Mouse (Mus musculus): ENCODE measurements around the gene Phykpl. TPM values are rescaled to one million over a fixed set of nuclear protein-coding genes. Genes with fewer than 3 reads are reported as not detected.
"Not testable (repeated sequence)": the region's sequence is repeated elsewhere in the genome, so short reads cannot be mapped to it uniquely, and the experiment has no call there.

The Phykpl gene
- polyA plus RNA-seq, 1 experiment from 2014 or later: 10.2 TPM

GRCm38 (mm10) chr11:51607096-51607738 lies 22.7 kb downstream of the Phykpl start:
- Histone ChIP-seq H3K4me3 (peak overlapping the region; percentile 93), H3K9me3 (no peaks in the 10 kb centered on the region), H3K27me3 (no peaks in the 10 kb centered on the region), H3K36me3 (peaks cover 27% of the 10 kb centered on the region), H3K27ac (replicated peaks) (peak overlapping the region; percentile 93), H3K9ac (peak overlapping the region; percentile 100), H3K4me2 (peak overlapping the region; percentile 76), H3K4me1 (replicated peaks) (peaks cover 40% of the 10 kb centered on the region)
- 11% methylated on average over 15 of the region's 15 CpGs for WGBS
- peak; percentile 66 for ATAC-seq (ENCODE audit: low read depth)

GRCm38 (mm10) chr11:51609266-51609909 lies 24.8 kb downstream of the Phykpl start:
- Histone ChIP-seq H3K9me3 (no peaks in the 10 kb centered on the region), H3K36me3 (peaks cover 5% of the 10 kb centered on the region), H3K4me3 (no peak overlapping the region), H3K9ac (no peak overlapping the region), H3K4me1 (replicated peaks) (peaks cover 18% of the 10 kb centered on the region), H3K27me3 (no peaks in the 10 kb centered on the region), H3K4me2 (no peak overlapping the region), H3K27ac (replicated peaks) (no peak overlapping the region)
- no peak for ATAC-seq (ENCODE audit: low read depth)
- WGBS: 85% methylated on average over 3 of the region's 3 CpGs

DNA sequence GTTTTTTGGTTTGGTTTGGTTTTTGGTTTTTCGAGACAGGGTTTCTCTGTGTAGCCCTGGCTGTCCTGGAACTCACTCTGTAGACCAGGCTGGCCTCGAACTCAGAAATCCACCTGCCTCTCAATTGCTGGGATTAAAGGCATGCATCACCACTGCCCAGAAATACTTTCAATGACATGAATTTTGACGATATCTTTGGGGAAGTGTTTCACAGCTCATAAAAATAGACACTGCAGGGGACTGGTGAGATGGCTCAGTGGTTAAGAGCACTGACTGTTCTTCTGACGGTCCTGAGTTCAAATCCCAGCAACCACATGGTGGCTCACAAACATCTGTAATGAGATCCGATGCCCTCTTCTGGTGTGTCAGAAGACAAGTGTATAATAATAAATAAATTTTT lies 25.4 kb downstream of the Phykpl start:
- H3K4me3 ChIP-seq; H3K27me3 ChIP-seq; H3K36me3 ChIP-seq; H3K9me3 ChIP-seq; H3K4me2 ChIP-seq; ATAC-seq (ENCODE audit: low read depth); H3K9ac ChIP-seq; H3K27ac ChIP-seq (replicated peaks): not testable (repeated sequence)
- peaks cover 13% of the 10 kb centered on the region for H3K4me1 ChIP-seq (replicated peaks)
- WGBS: 92% methylated on average over 5 of the region's 5 CpGs

GRCm38 (mm10) chr11:51614256-51614655 lies 29.7 kb downstream of the Phykpl start:
- no peak overlapping the region for H3K9ac ChIP-seq
- no peak overlapping the region for H3K4me2 ChIP-seq
- peaks cover 14% of the 10 kb centered on the region for H3K4me1 ChIP-seq (replicated peaks)
- no peak overlapping the region for H3K4me3 ChIP-seq
- no peaks in the 10 kb centered on the region for H3K36me3 ChIP-seq
- H3K9me3 ChIP-seq: no peaks in the 10 kb centered on the region
- H3K27ac ChIP-seq (replicated peaks): no peak overlapping the region
- 77% methylated on average over 8 of the region's 8 CpGs for WGBS
- H3K27me3 ChIP-seq: no peaks in the 10 kb centered on the region
- ATAC-seq (ENCODE audit: low read depth): no peak

DNA sequence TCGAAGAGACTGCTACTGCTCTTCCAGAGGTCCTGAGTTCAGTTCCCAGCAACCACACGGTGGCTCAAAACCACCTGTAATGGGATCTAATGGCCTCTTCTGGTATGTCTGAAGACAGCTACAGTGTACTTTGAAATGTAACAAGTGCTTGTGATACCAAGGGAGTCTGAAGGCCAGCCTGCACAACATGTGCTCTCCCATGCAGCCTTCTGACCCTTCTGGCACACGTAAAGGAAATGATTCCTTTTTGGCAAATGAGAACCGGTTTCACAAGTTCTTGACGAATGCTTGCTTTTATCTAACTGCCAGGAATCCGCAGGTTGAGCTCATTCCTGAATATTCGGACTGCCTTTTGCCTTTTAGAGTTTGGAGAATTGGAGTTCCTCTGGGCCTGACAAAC lies 30.6 kb downstream of the Phykpl start:
- Histone ChIP-seq H3K4me1 (replicated peaks) (peaks cover 17% of the 10 kb centered on the region), H3K4me2 (peak overlapping the region; percentile 60), H3K36me3 (no peaks in the 10 kb centered on the region), H3K27ac (replicated peaks) (no peak overlapping the region; the same call in 1 of the 2 replicates), H3K9ac (peak overlapping the region; percentile 69), H3K4me3 (peak overlapping the region; percentile 31), H3K9me3 (no peaks in the 10 kb centered on the region), H3K27me3 (no peaks in the 10 kb centered on the region)
- WGBS: 53% methylated on average over 7 of the region's 7 CpGs
- ATAC-seq (ENCODE audit: low read depth): no peak

- peak overlapping the region; percentile 69 for H3K9ac ChIP-seq
- peak overlapping the region; percentile 60 for H3K4me2 ChIP-seq
- H3K27me3 ChIP-seq: no peaks in the 10 kb centered on the region
- H3K27ac ChIP-seq (replicated peaks): no peak overlapping the region; the same call in 1 of the 2 replicates
- WGBS: 4% methylated on average over 14 of the region's 14 CpGs
- 0 out of 2 replicates have a peak, but pooled peaks have one; percentile 11 for ATAC-seq (ENCODE audit: low read depth)
- H3K4me1 ChIP-seq (replicated peaks): peaks cover 22% of the 10 kb centered on the region
- H3K4me3 ChIP-seq: peak overlapping the region; percentile 31
- H3K36me3 ChIP-seq: no peaks in the 10 kb centered on the region
- H3K9me3 ChIP-seq: no peaks in the 10 kb centered on the region
These were observed 31.0 kb downstream of the Phykpl start for GRCm38 (mm10) chr11:51615601-51616000.

DNA sequence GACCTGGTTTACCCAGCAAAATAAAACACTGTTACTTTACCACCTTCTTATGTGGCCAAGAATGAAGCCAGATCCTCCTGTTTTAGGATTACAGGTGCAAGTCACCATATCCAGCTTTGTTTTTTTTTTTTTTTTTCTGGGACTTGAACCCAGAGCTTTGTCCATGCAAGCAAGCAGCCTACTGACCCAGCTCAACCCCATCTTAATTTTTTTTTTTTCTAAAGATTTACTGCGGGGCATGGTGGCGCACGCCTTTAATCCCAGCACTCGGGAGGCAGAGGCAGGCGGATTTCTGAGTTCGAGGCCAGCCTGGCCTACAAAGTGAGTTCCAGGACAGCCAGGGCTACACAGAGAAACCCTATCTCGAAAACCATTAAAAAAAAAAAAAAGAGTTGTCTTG lies 31.6 kb downstream of the Phykpl start:
- Histone ChIP-seq H3K4me1 (replicated peaks) (peaks cover 27% of the 10 kb centered on the region), H3K4me3 (peak overlapping the region; percentile 31; the same call in 1 of the 2 replicates), H3K9ac (peak overlapping the region; percentile 69; the same call in 1 of the 2 replicates), H3K4me2 (peak overlapping the region; percentile 60)
- not testable (repeated sequence) for ATAC-seq (ENCODE audit: low read depth); H3K27ac ChIP-seq (replicated peaks); H3K27me3 ChIP-seq; H3K36me3 ChIP-seq; H3K9me3 ChIP-seq
- WGBS: 91% methylated on average over 7 of the region's 7 CpGs

GRCm38 (mm10) chr11:51617693-51618092 lies 33.1 kb downstream of the Phykpl start:
- Histone ChIP-seq H3K9me3 (no peaks in the 10 kb centered on the region), H3K27ac (replicated peaks) (no peak overlapping the region), H3K36me3 (peaks cover 14% of the 10 kb centered on the region), H3K27me3 (no peaks in the 10 kb centered on the region), H3K9ac (no peak overlapping the region), H3K4me2 (no peak overlapping the region), H3K4me3 (no peak overlapping the region), H3K4me1 (replicated peaks) (peaks cover 28% of the 10 kb centered on the region)
- ATAC-seq (ENCODE audit: low read depth): no peak
- 3% methylated on average over 4 of the region's 4 CpGs for WGBS

GRCm38 (mm10) chr11:51618894-51619408 lies 34.4 kb downstream of the Phykpl start:
- 54% methylated on average over 8 of the region's 8 CpGs for WGBS
- Histone ChIP-seq H3K4me2 (peak overlapping the region; percentile 62), H3K36me3 (peaks cover 26% of the 10 kb centered on the region), H3K9ac (peak overlapping the region; percentile 55), H3K27me3 (no peaks in the 10 kb centered on the region), H3K4me1 (replicated peaks) (peaks cover 28% of the 10 kb centered on the region), H3K27ac (replicated peaks) (peak overlapping the region; percentile 28; the same call in 1 of the 2 replicates), H3K9me3 (no peaks in the 10 kb centered on the region), H3K4me3 (peak overlapping the region; percentile 67)
- no peak; the same call in 1 of the 2 replicates for ATAC-seq (ENCODE audit: low read depth)

DNA sequence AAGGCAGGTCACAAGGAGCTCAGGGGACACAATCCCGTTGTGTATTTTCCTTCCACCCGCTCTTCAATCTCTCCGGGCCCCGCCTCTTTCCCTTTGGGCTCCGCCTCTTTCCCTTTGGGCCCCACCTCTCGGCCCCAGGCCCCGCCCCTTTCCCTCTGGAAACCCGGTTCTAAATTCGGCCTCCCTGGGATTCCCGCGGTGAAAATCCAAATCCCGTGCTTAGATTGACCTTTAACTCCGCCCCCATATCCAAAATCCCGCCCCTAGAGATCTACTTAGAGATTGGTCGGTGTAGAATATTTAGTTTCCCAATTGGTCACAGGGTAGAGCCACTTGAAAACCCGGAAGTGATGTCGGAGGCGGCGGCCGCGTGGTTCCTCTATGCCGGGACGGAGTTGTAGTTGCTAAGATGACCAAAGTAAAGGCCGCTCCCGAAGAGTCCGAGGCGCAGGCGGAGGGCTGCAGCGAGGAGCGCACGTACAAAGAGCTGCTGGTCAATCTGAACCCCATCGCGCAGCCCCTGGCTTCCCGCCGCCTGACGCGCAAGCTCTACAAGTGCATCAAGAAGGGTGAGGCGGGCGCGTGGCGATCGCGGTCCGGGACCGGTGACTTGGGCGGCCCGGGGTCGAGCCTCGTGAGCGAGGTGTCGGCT lies 35.0 kb downstream of the Phykpl start, which contains the start of gene Nhp2:
Gene Nhp2, plus strand, starts transcription at position 327 of the 652 bp plus-strand sequence.
- H3K9me3 ChIP-seq: no peaks in the 10 kb centered on the region
- peak within 1 kb of the TSS; percentile 76 for H3K9ac ChIP-seq
- H3K4me1 ChIP-seq (replicated peaks): peaks cover 28% of the 10 kb centered on the region
- H3K27ac ChIP-seq (replicated peaks): peak within 1 kb of the TSS; percentile 28; the same call in 1 of the 2 replicates
- peak within 1 kb of the TSS; percentile 62 for H3K4me2 ChIP-seq
- peaks cover 32% of the 10 kb centered on the region for H3K36me3 ChIP-seq
- no peaks in the 10 kb centered on the region for H3K27me3 ChIP-seq
- peak within 1 kb of the TSS; percentile 67 for H3K4me3 ChIP-seq
- under 1% methylated on average over 51 of the region's 51 CpGs for WGBS
- peak; percentile 96 for ATAC-seq (ENCODE audit: low read depth)

- Histone ChIP-seq H3K36me3 (peaks cover 38% of the 10 kb centered on the region), H3K9me3 (no peaks in the 10 kb centered on the region), H3K9ac (peak overlapping the region; percentile 76), H3K4me1 (replicated peaks) (peaks cover 27% of the 10 kb centered on the region), H3K27me3 (no peaks in the 10 kb centered on the region), H3K27ac (replicated peaks) (no peak overlapping the region), H3K4me3 (peak overlapping the region; percentile 67), H3K4me2 (peak overlapping the region; percentile 62)
- WGBS: 2% methylated on average over 11 of the region's 11 CpGs
- no peak for ATAC-seq (ENCODE audit: low read depth)
These were observed 35.5 kb downstream of the Phykpl start for GRCm38 (mm10) chr11:51620084-51620483.

DNA sequence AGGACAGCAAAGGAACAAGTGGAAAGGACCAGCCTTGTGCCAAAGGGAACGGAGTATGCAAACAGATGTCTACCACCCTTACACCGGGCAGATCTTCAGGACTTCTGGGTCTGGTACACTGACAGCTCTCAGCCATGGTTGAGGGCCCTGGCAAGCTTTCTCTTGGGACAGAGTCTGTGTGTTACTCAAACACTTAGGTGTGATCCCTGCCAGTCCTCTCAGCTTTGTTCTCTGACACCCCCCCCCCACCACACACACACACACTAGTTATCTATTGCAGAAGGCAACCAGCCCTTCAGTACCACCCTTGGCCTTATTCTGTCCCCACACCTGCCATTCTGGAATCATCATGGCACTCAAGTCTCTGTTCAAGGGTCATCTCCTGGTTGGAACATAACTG lies 37.2 kb downstream of the Phykpl start:
- ATAC-seq (ENCODE audit: low read depth): no peak
- H3K9ac ChIP-seq: no peak overlapping the region
- no peak overlapping the region for H3K4me2 ChIP-seq
- H3K27me3 ChIP-seq: no peaks in the 10 kb centered on the region
- H3K36me3 ChIP-seq: peaks cover 54% of the 10 kb centered on the region
- peaks cover 17% of the 10 kb centered on the region for H3K4me1 ChIP-seq (replicated peaks)
- H3K9me3 ChIP-seq: no peaks in the 10 kb centered on the region
- H3K4me3 ChIP-seq: no peak overlapping the region
- no peak overlapping the region for H3K27ac ChIP-seq (replicated peaks)
- 100% methylated on average over 2 of the region's 2 CpGs for WGBS

Data from neural tube, embryonic 13.5 days (tissue).